Mouse (Mus musculus) cerebellum, adult 2 months (tissue): ENCODE results near the gene Sowaha.

Experiments used
- CTCF ChIP-seq: fragments of 200-500 bp; IDR thresholded peaks from 2 replicates; pipeline ENCODE4 v1.5.1; 2011; ENCODE audit warnings: low read depth, mild to moderate bottlenecking, control low read depth, low read length, moderate library complexity, borderline replicate concordance; ENCODE audit not compliant: insufficient read depth
- POLR2A ChIP-seq: fragments of 200-500 bp; IDR thresholded peaks from 2 replicates; pipeline ENCODE4 v1.6.1; 2011; ENCODE audit warnings: low read length, control low read depth, borderline replicate concordance; ENCODE audit not compliant: insufficient read depth

DNA sequence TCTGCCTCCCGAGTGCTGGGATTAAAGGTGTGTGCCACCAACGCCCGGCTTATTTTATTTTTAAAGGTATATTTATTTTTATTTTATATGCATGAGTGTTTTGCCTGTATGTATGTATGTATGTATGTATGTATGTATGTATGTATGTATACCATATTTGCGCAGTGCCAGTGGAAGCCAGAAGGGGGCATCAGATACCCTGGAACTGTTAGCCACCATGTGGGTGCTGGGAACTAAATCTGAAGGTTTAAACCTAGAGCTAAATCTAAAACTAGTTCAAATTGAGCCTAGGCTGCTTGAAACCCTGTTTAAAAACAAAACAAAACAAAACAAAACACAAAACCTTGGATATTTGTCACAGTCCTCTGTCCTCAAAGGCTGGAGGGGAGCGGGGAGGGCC lies 8.9 kb upstream of the Sowaha start:
- TF ChIP-seq POLR2A = no peak
- no peak for TF ChIP-seq CTCF
